Mouse (Mus musculus) heart, embryonic 14.5 days (tissue): ENCODE results near the gene Anapc11. TPM values are rescaled to one million over a fixed set of nuclear protein-coding genes. Genes with fewer than 3 reads are reported as not detected.
A peak's percentile ranks its signal among the peaks of the same experiment; 100 is the strongest.

Experiments used
- ATAC-seq: fragments of 200-750 bp; cut with Nextera tagmentation; 2 replicates; pipeline ENCODE4 v1.8.0; 2017; ENCODE audit warnings: low read depth, moderate TSS enrichment; ENCODE audit not compliant: insufficient number of reproducible peaks, insufficient read depth, low FRiP score
- H3K27ac ChIP-seq, 2 experiments: fragments of 200-500 bp in 1 of 2; fragments of 300-500 bp in 1 of 2; sonication (generic) in 1 of 2; replicated peaks in 1 of 2; 2 replicates each; pipeline ENCODE4 v1.5.1; 2012 to 2014; ENCODE audit warnings: low read depth in 2 of 2, low read length in 2 of 2, control low read depth in 1 of 2, mild to moderate bottlenecking in 1 of 2, mixed read lengths in 1 of 2; ENCODE audit not compliant: control insufficient read depth in 1 of 2, insufficient read depth in 1 of 2
- H3K27me3 ChIP-seq: fragments of 300-500 bp; sonication (generic); 2 replicates; pipeline ENCODE4 v1.6.1; 2014; ENCODE audit warnings: mild to moderate bottlenecking, low read length, control low read depth; ENCODE audit not compliant: control insufficient read depth, insufficient read depth
- H3K36me3 ChIP-seq: fragments of 300-500 bp; sonication (generic); 2 replicates; pipeline ENCODE4 v1.6.1; 2014; ENCODE audit warnings: mild to moderate bottlenecking, control low read depth, low read length, mixed read lengths; ENCODE audit not compliant: control insufficient read depth, insufficient read depth
- H3K4me1 ChIP-seq, 2 experiments: fragments of 200-500 bp in 1 of 2; fragments of 300-500 bp in 1 of 2; sonication (generic) in 1 of 2; 2 replicates each; pipeline ENCODE4 v1.6.1; 2012 to 2014; ENCODE audit warnings: low read length in 2 of 2, control low read depth in 1 of 2, mixed read lengths in 1 of 2; ENCODE audit not compliant: control insufficient read depth in 2 of 2, insufficient read depth in 2 of 2
- H3K4me2 ChIP-seq: fragments of 300-500 bp; sonication (generic); 2 replicates; pipeline ENCODE4 v1.6.1; 2014; ENCODE audit warnings: mild to moderate bottlenecking, low read length
- H3K4me3 ChIP-seq, 2 experiments: fragments of 200-500 bp in 1 of 2; fragments of 300-500 bp in 1 of 2; sonication (generic) in 1 of 2; 2 replicates each; pipeline ENCODE4 v1.5.1; 2012 to 2014; ENCODE audit warnings: low read length in 2 of 2, mild to moderate bottlenecking in 2 of 2, control low read depth in 1 of 2, low read depth in 1 of 2, moderate library complexity in 1 of 2; ENCODE audit not compliant: control insufficient read depth in 1 of 2, insufficient read depth in 1 of 2
- H3K9ac ChIP-seq: fragments of 300-500 bp; sonication (generic); 2 replicates; pipeline ENCODE4 v1.6.1; 2014; ENCODE audit warnings: mild to moderate bottlenecking, low read length
- H3K9me3 ChIP-seq: fragments of 300-500 bp; sonication (generic); 2 replicates; pipeline ENCODE4 v1.6.1; 2016; ENCODE audit warnings: low read length, control low read depth; ENCODE audit not compliant: control insufficient read depth
- WGBS: fragments of 180-500 bp; shearing (Covaris S2); extraction: QIAGEN DNeasy Blood & Tissue Kit; methylation state at CpG from one replicate; pipeline ENCODE4 v1.1.7; 2014; 5-methylcytosine and 5-hydroxymethylcytosine counted together
- polyA plus RNA-seq: library from polyadenylated mRNA; unstranded; fragments of >200 nt; fragmentation: Nextera tagmentation; extraction: Ambion mirVana; gene quantifications from 2 replicates; pipeline ENCODE4 v1.2.1, GENCODE M21; 2014

Anapc11 gene
- polyA plus RNA-seq, 1 experiment from 2014 or later = 251 TPM

DNA sequence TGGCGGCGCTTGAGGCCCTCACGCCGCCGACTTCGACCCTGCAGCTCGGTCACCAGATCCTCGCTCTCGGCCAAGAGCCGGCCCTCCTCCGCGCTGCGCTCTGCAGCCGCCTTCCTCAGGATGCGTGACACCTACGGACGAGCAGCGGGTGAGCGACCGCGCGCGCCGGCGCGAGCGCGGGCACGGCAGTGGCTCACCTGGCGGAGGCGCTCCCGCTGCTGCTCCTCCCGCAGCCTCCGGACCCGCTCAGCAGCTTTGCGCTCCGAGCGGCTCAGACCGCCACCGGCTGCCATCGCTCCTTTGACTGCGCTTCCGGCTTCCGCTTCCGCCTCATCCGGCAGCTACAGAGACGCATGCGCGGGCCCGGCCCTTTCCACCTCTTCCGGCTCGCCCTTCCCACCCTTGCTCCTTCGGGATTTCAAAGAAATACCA, 26.5 kb downstream of the Anapc11 start:
- Histone ChIP-seq H3K27ac (peak overlapping the region; percentile 6 to 76), H3K4me3 (peak overlapping the region; percentile 86 to 97), H3K9ac (peak overlapping the region; percentile 78), H3K4me2 (peak overlapping the region; percentile 97), H3K9me3 (no peaks in the 10 kb centered on the region), H3K36me3 (peaks cover 56% of the 10 kb centered on the region), H3K4me1 (peaks cover 9 to 20% of the 10 kb centered on the region in 2 experiments; a peak in 3 of 4 replicates), H3K27me3 (no peaks in the 10 kb centered on the region)
- peak; percentile 69 for ATAC-seq
- WGBS = under 1% methylated on average over 52 of the region's 53 CpGs

DNA sequence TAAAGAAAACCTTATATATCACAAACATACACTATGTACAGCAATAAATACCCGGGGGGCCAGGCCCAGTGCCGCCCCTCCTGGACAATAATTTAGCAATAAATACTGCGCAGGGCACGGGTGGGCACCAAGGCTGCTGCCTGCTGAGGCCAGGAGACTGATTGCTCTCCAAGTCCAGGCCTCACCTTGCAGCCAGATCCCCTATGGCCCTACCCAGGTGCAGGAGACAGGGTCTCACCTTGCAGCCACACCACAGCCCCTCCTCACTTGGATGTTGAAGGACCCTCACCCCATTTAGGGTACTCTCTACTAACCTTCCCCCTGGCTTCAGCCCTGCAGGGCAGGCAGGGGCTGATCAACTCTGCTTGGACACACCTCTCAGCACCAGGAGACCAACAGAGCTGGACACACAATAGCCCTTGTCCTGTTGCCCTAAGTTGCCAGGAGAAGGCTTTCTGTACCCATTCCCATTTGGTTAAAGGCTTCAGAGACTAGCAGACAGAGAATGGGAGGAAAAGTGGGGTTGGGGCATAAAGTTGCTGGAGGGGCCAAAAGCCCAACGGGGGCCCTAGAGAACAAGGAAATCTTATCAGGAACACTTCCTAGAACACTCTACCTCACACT, 27.0 kb downstream of the Anapc11 start, which contains the start of gene Sirt7:
Sirt7 (minus strand) TSS at position 89 of the 624 bp plus-strand sequence.
- peak within 1 kb of the TSS; percentile 86 to 97 for H3K4me3 ChIP-seq
- ATAC-seq = no peak; the same call in 1 of the 2 replicates
- H3K27me3 ChIP-seq = no peaks in the 10 kb centered on the region
- H3K4me1 ChIP-seq = peaks cover 14 to 25% of the 10 kb centered on the region in 2 experiments
- H3K27ac ChIP-seq = peak within 1 kb of the TSS; percentile 28 to 76
- peaks cover 50% of the 10 kb centered on the region for H3K36me3 ChIP-seq
- H3K9ac ChIP-seq = peak within 1 kb of the TSS; percentile 78
- no peaks in the 10 kb centered on the region for H3K9me3 ChIP-seq
- H3K4me2 ChIP-seq = peak within 1 kb of the TSS; percentile 97
- WGBS = 11% methylated on average over 5 of the region's 5 CpGs

DNA sequence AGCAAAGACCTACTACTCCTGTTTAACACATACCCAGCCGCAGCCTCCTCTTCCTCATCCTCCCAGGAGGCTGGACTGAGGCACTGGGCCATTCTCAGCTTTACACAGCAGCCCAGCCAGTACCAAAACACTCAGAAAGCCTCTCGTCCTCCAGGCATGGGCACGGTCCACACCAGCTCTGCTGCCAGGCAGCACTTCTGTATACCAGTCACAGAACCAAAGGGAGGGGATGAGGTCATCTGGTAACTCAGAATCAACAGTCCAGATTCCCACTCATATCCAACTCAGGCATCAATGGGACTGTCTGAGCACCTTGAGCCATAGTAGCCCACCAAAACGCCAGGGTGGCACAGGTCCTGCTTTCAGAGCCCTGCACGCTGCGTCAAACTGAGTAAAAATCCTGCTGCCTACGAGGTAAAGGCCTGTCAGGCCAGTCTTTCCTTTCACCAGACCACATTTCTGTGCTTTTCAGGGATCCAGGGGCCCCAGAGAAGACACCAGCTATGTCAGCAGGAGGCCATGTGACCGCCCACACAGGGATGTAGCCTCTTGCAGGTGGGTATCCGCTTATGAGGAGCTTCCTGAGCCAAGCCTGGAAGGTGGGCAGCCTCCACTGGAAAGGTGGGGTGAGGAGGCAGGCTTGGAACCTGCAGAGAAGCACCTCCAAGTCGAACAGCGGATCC, 28.7 kb downstream of the Anapc11 start:
- H3K9me3 ChIP-seq = no peaks in the 10 kb centered on the region
- H3K4me1 ChIP-seq = peaks cover 26 to 42% of the 10 kb centered on the region in 2 experiments
- H3K9ac ChIP-seq = no peak overlapping the region
- no peak for ATAC-seq
- peaks cover 36% of the 10 kb centered on the region for H3K36me3 ChIP-seq
- no peak overlapping the region for H3K4me3 ChIP-seq
- H3K4me2 ChIP-seq = no peak overlapping the region
- no peaks in the 10 kb centered on the region for H3K27me3 ChIP-seq
- no peak overlapping the region for H3K27ac ChIP-seq
- 87% methylated on average over 11 of the region's 11 CpGs for whole genome bisulfite sequencing

DNA sequence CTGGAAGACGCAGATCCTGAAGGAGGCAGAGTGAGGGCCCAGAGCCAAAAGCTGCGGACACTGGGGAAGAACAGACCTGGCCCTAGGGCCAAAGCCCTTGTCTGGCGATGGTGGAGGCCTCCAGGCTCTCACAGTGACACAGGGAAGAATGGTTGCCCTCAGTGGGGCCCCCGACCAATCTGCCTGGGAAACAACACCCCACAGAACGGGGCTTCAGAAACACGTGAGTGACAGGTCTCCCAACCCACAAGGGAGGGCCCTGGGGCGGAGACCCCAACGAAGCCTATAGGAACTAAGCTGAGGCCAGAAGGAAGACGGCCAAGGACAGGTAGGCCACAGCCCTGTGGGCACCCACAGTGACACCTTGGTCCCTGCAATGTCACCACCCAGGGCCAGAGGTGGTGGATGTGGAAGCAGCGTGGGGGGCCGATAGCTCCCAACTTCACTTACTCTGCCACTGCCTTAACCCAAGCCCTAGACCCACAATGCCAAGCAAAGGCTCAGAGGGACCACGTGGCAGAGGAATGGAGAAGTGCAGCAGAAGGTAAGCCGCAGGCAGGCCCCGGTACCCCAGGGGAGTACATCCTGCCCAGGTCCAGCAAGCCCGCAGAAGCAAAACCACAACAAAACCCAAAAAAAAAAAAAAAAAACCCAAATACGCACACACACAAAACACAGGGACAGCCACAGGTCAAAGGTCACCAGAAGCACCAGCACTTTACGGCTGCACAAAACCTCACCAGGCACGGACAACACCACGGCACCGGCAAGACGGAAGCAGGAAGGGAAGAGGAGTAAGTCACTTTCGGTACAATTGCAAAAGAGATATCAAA, 29.5 kb downstream of the Anapc11 start:
- Histone ChIP-seq H3K36me3 (peaks cover 28% of the 10 kb centered on the region), H3K4me1 (peaks cover 30 to 46% of the 10 kb centered on the region in 2 experiments), H3K27ac (no peak overlapping the region), H3K4me3 (no peak overlapping the region), H3K9ac (no peak overlapping the region), H3K27me3 (no peaks in the 10 kb centered on the region), H3K4me2 (no peak overlapping the region), H3K9me3 (no peaks in the 10 kb centered on the region)
- ATAC-seq = no peak
- WGBS = 86% methylated on average over 22 of the region's 22 CpGs

DNA sequence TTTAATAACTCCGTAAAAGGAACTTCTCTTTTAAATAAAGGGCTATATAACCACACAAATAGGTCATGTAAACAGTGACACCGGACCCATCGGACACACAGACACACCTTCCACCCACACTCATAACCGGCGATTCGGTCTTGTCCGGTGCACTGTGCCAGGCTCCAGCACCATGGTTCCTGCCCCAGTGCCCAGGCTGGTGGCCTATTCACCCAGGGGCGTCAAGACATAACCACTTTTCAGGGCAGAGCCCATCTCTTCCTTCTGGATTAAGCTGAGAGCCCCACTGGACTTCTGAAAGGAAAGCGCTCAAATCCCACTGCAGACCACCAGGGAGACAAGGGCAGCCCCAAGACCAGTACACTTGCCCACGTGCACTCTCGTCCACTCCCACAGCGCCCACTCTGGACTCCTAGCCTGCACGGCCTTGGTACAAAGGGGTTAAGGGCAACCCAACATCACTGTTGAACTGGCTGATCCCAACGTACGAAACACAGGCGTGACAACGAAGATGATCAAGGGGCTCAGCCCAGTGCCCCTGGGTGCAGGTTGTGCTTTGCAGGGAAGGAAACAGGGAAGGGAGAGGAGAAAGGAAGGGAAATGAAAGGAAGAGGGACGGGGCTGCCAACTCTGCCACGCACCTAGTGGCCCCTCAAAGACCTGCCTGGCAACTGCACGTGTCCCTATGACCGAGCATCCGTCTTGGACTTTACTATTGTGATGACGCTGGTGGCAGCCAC, 30.6 kb downstream of the Anapc11 start:
- peaks cover 21% of the 10 kb centered on the region for H3K36me3 ChIP-seq
- WGBS = 94% methylated on average over 23 of the region's 23 CpGs
- no peak for ATAC-seq
- H3K27ac ChIP-seq = no peak overlapping the region
- H3K4me1 ChIP-seq = peaks cover 30 to 45% of the 10 kb centered on the region in 2 experiments
- no peaks in the 10 kb centered on the region for H3K27me3 ChIP-seq
- no peak overlapping the region for H3K4me3 ChIP-seq
- no peak overlapping the region for H3K9ac ChIP-seq
- no peak overlapping the region; the same call in 1 of the 2 replicates for H3K4me2 ChIP-seq
- H3K9me3 ChIP-seq = no peaks in the 10 kb centered on the region

DNA sequence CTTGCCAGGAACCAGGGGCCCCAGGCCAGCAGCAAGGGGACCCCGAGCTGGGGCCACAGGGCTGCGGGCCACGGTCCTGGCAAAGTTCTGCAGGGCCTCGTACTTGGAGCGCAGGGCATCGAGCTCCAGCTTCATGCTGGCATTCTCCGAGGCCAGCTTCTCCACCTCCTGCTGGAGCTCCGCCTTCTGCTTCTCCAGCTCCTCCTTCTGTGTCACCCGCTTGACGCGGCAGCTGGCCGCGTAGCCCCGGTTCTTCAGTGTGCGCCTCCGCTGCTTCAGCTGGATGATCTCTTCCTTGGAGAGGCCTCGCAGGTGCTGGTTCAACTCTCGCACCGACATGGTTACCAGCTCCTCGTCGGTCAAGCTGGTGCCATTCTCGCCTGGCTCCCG, 31.1 kb downstream of the Anapc11 start:
- Histone ChIP-seq H3K4me2 (peak overlapping the region; percentile 76; the same call in 1 of the 2 replicates), H3K27me3 (no peaks in the 10 kb centered on the region), H3K4me1 (peaks cover 30 to 41% of the 10 kb centered on the region in 2 experiments), H3K27ac (peak overlapping the region; percentile 49 to 63; a peak in 2 of 4 replicates), H3K9ac (no peak overlapping the region), H3K36me3 (peaks cover 21% of the 10 kb centered on the region), H3K4me3 (no peak overlapping the region), H3K9me3 (no peaks in the 10 kb centered on the region)
- ATAC-seq = no peak
- WGBS = 80% methylated on average over 23 of the region's 23 CpGs

DNA sequence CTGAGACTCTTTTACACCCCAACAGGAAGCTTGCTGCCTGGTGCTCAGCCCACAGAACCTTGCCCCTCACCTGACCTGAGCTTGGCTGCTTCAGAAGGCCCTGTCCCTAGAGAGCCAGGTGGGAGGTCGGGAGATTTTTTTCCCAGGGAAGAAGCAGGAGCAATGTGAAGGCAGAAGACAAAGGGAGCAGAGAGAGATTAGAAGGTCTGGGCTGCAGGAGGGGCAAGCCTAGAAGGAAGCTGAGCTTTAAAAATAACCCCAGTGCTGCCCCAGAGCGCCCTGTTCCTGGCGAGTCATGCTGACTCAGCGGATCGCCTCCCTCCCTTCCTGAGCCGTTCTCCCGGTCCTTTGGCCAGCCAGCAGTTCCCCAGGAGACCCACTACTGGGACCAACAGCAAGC, 31.7 kb downstream of the Anapc11 start:
- no peak for ATAC-seq
- Histone ChIP-seq H3K9ac (peak overlapping the region; percentile 66), H3K27ac (peak overlapping the region; percentile 49 to 63), H3K4me3 (no peak overlapping the region), H3K36me3 (peaks cover 21% of the 10 kb centered on the region), H3K4me1 (peaks cover 30 to 41% of the 10 kb centered on the region in 2 experiments), H3K9me3 (no peaks in the 10 kb centered on the region), H3K27me3 (no peaks in the 10 kb centered on the region), H3K4me2 (peak overlapping the region; percentile 76)
- whole genome bisulfite sequencing = 11% methylated on average over 7 of the region's 7 CpGs
